Mouse (Mus musculus) heart, embryonic 14.5 days (tissue): Measurements from ENCODE around the gene Them7. TPM values are rescaled to one million over a fixed set of nuclear protein-coding genes. Genes with fewer than 3 reads are reported as not detected.

Source experiments
- ATAC-seq: fragments of 200-750 bp; cut with Nextera tagmentation; 2 replicates; pipeline ENCODE4 v1.8.0; 2017; ENCODE audit warnings: low read depth, moderate TSS enrichment; ENCODE audit not compliant: insufficient number of reproducible peaks, insufficient read depth, low FRiP score
- H3K27ac ChIP-seq, 2 experiments: fragments of 200-500 bp in 1 of 2; fragments of 300-500 bp in 1 of 2; sonication (generic) in 1 of 2; replicated peaks in 1 of 2; 2 replicates each; pipeline ENCODE4 v1.5.1; 2012 to 2014; ENCODE audit warnings: low read depth in 2 of 2, low read length in 2 of 2, control low read depth in 1 of 2, mild to moderate bottlenecking in 1 of 2, mixed read lengths in 1 of 2; ENCODE audit not compliant: control insufficient read depth in 1 of 2, insufficient read depth in 1 of 2
- H3K27me3 ChIP-seq: fragments of 300-500 bp; sonication (generic); 2 replicates; pipeline ENCODE4 v1.6.1; 2014; ENCODE audit warnings: mild to moderate bottlenecking, low read length, control low read depth; ENCODE audit not compliant: control insufficient read depth, insufficient read depth
- H3K36me3 ChIP-seq: fragments of 300-500 bp; sonication (generic); 2 replicates; pipeline ENCODE4 v1.6.1; 2014; ENCODE audit warnings: mild to moderate bottlenecking, control low read depth, low read length, mixed read lengths; ENCODE audit not compliant: control insufficient read depth, insufficient read depth
- H3K4me1 ChIP-seq, 2 experiments: fragments of 200-500 bp in 1 of 2; fragments of 300-500 bp in 1 of 2; sonication (generic) in 1 of 2; 2 replicates each; pipeline ENCODE4 v1.6.1; 2012 to 2014; ENCODE audit warnings: low read length in 2 of 2, control low read depth in 1 of 2, mixed read lengths in 1 of 2; ENCODE audit not compliant: control insufficient read depth in 2 of 2, insufficient read depth in 2 of 2
- H3K4me2 ChIP-seq: fragments of 300-500 bp; sonication (generic); 2 replicates; pipeline ENCODE4 v1.6.1; 2014; ENCODE audit warnings: mild to moderate bottlenecking, low read length
- H3K4me3 ChIP-seq, 2 experiments: fragments of 200-500 bp in 1 of 2; fragments of 300-500 bp in 1 of 2; sonication (generic) in 1 of 2; 2 replicates each; pipeline ENCODE4 v1.5.1; 2012 to 2014; ENCODE audit warnings: low read length in 2 of 2, mild to moderate bottlenecking in 2 of 2, control low read depth in 1 of 2, low read depth in 1 of 2, moderate library complexity in 1 of 2; ENCODE audit not compliant: control insufficient read depth in 1 of 2, insufficient read depth in 1 of 2
- H3K9ac ChIP-seq: fragments of 300-500 bp; sonication (generic); 2 replicates; pipeline ENCODE4 v1.6.1; 2014; ENCODE audit warnings: mild to moderate bottlenecking, low read length
- H3K9me3 ChIP-seq: fragments of 300-500 bp; sonication (generic); 2 replicates; pipeline ENCODE4 v1.6.1; 2016; ENCODE audit warnings: low read length, control low read depth; ENCODE audit not compliant: control insufficient read depth
- WGBS: fragments of 180-500 bp; shearing (Covaris S2); extraction: QIAGEN DNeasy Blood & Tissue Kit; methylation state at CpG from one replicate; pipeline ENCODE4 v1.1.7; 2014; 5-methylcytosine and 5-hydroxymethylcytosine counted together
- polyA plus RNA-seq: library from polyadenylated mRNA; unstranded; fragments of >200 nt; fragmentation: Nextera tagmentation; extraction: Ambion mirVana; gene quantifications from 2 replicates; pipeline ENCODE4 v1.2.1, GENCODE M21; 2014

Gene Them7
- polyA plus RNA-seq, 1 experiment from 2014 or later = 1.1 TPM

GRCm38 (mm10) chr2:105333107-105333506, 109.0 kb downstream of the Them7 start:
- peaks cover 0 to 4% of the 10 kb centered on the region in 2 experiments; a peak in 1 of 4 replicates for H3K4me1 ChIP-seq
- no peak overlapping the region for H3K9ac ChIP-seq
- H3K4me2 ChIP-seq = no peak overlapping the region
- no peaks in the 10 kb centered on the region for H3K9me3 ChIP-seq
- H3K4me3 ChIP-seq = no peak overlapping the region
- no peaks in the 10 kb centered on the region for H3K27me3 ChIP-seq
- H3K27ac ChIP-seq = no peak overlapping the region
- H3K36me3 ChIP-seq = no peaks in the 10 kb centered on the region
- no peak for ATAC-seq
- 61% methylated on average over 8 of the region's 8 CpGs for WGBS

DNA sequence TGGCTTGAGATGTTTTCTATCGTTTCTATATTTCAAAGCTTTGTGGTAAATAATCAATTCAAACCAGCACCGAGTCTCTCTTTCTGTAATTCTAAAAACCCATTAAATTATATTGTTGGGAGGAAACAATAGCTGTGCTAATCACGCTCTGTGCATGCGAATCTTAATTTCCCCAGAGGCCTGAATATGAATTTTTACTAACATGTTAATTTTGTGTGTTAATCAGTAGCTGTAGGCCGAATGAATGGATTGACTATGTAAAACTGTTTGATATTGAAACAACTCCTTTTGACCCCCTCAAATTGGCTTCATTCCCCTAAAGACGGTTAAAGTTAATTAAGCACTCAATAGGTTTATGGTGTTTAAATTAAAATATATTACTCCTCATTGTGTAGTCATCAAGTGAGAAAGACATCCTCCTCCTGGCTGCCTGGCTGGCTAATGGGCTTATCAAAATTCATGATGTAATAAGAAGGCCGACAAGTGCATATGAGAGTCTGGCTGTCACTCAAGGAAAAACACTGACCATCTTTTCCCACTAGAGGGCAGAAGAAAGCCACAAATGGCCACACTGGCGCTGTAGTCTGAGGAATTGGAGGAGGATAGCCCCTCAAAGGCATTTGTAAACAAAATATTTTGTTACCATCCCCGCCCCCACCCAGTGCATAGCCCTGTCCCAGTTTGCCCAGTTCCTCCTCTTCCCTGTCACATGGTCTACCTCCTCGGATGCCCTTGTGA, 110.0 kb downstream of the Them7 start:
- Histone ChIP-seq H3K4me1 (peaks cover 0 to 4% of the 10 kb centered on the region in 2 experiments; a peak in 1 of 4 replicates), H3K9me3 (no peaks in the 10 kb centered on the region), H3K4me2 (no peak overlapping the region), H3K9ac (no peak overlapping the region), H3K4me3 (no peak overlapping the region), H3K27me3 (no peaks in the 10 kb centered on the region), H3K27ac (no peak overlapping the region), H3K36me3 (no peaks in the 10 kb centered on the region)
- ATAC-seq = no peak
- 49% methylated on average over 10 of the region's 10 CpGs for WGBS

DNA sequence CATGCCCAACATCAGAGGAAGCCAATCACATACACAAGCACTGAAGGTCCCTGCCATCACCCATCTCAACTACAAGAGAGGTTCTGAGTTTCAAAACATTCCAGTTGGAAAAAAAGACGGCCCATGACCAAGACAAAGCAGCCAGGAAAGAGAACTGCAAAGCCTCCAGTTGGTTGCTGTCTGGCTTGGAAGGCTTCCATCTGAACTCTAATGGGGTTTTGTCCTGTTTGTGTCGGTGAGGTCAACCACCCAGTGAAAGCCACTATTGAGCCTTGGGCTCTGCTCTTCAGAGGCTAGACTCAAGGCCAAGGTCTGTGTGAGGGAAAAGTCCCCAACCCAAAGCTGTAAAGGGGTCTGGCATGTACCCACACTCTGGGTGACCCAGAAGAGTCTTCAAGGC, 111.5 kb downstream of the Them7 start:
- ATAC-seq = no peak
- Histone ChIP-seq H3K27me3 (no peaks in the 10 kb centered on the region), H3K9me3 (no peaks in the 10 kb centered on the region), H3K9ac (no peak overlapping the region), H3K27ac (no peak overlapping the region), H3K4me3 (no peak overlapping the region), H3K4me1 (peaks cover 0 to 4% of the 10 kb centered on the region in 2 experiments; a peak in 1 of 4 replicates), H3K36me3 (no peaks in the 10 kb centered on the region), H3K4me2 (no peak overlapping the region)
- WGBS = 53% methylated on average over 2 of the region's 2 CpGs

DNA sequence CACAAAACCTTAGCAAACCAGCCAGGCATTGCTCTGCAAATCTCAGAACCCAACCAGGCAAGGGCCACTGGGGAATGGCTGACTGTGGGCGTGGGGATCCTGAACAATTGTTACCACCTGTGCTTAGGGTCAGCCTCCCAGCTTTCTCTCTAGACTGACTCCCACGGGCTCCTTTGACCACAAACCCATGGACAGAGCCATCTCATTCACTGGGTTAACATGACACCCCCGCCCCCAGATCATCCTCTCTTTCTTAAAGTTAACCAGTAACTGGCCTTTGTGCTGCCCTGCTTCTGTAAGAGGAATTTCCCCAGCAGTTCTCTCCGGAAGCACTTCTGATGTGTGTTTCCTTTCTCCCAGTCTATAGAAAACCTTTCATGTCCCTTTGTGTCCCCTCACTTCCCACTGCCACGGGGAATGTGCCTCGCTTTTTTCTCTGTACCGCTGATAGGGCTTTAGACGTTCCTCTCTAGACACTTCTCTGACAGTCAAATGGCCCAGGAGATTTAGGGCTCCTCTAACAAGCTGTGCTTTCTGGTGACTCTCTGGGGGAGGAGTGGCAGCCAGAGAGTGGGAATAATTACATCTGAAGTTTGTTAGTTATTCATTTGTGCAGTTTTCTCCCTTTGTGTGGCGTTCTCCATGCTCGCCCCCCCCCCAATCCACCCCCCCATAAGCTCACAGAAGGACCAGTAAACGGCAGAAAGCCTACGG, 112.4 kb downstream of the Them7 start:
- H3K9ac ChIP-seq = no peak overlapping the region
- H3K27ac ChIP-seq = no peak overlapping the region
- WGBS = 38% methylated on average over 12 of the region's 12 CpGs
- no peak overlapping the region for H3K4me2 ChIP-seq
- no peak overlapping the region for H3K4me3 ChIP-seq
- H3K27me3 ChIP-seq = no peaks in the 10 kb centered on the region
- peaks cover 0 to 4% of the 10 kb centered on the region in 2 experiments; a peak in 1 of 4 replicates for H3K4me1 ChIP-seq
- H3K9me3 ChIP-seq = no peaks in the 10 kb centered on the region
- H3K36me3 ChIP-seq = no peaks in the 10 kb centered on the region
- ATAC-seq = 0 out of 2 replicates have a peak, but pooled peaks have one; percentile 10

GRCm38 (mm10) chr2:105337171-105337875, 113.2 kb downstream of the Them7 start:
- H3K27me3 ChIP-seq = no peaks in the 10 kb centered on the region
- no peak for ATAC-seq
- no peak overlapping the region for H3K4me3 ChIP-seq
- H3K4me1 ChIP-seq = peaks cover 0 to 4% of the 10 kb centered on the region in 2 experiments; a peak in 1 of 4 replicates
- H3K4me2 ChIP-seq = no peak overlapping the region
- no peak overlapping the region for H3K9ac ChIP-seq
- no peaks in the 10 kb centered on the region for H3K9me3 ChIP-seq
- H3K27ac ChIP-seq = no peak overlapping the region
- H3K36me3 ChIP-seq = no peaks in the 10 kb centered on the region
- WGBS = 42% methylated on average over 8 of the region's 8 CpGs

DNA sequence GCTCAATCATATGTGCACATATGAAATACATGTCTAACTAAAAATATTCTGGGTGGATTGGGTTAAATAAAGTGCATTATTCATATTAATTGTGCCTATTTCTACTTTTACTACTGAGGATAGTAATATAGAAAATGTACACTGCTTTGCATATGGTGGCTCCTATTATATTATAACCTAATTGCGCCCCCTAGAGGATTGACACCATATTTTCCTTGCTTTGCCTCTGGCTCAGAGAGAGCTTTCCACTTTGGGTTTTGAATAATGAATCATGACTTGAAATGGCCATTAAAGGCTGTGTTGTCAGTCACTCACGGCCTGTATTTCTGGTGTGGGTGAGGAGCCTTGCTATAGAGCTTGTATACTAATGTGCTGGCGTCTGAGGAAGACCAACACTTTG, 115.9 kb downstream of the Them7 start:
- Histone ChIP-seq H3K4me2 (no peak overlapping the region), H3K9me3 (no peaks in the 10 kb centered on the region), H3K36me3 (no peaks in the 10 kb centered on the region), H3K4me1 (peaks cover 0 to 1% of the 10 kb centered on the region in 2 experiments; a peak in 1 of 4 replicates), H3K27me3 (no peaks in the 10 kb centered on the region), H3K9ac (no peak overlapping the region), H3K4me3 (no peak overlapping the region), H3K27ac (no peak overlapping the region)
- 60% methylated on average over 3 of the region's 3 CpGs for WGBS
- no peak for ATAC-seq

DNA sequence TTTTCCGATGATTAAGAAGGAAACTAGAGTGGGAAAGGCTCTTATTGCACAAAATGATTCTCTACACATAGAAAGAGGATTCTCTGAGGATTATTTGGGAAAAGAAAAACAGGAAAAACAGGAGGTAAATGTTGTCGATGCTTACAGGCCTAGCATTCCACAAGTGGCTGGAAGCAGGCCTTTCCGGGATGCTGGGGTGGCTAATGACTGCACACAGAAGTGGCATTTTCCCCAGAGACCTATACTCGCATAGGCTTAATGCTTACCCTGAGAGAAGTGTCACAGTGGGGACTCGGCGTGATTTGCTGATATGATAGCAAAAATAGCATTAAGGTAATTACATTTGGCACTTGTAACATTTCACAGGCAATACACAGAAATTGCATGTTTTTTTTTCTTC, 124.8 kb downstream of the Them7 start:
- Histone ChIP-seq H3K27me3 (no peaks in the 10 kb centered on the region), H3K9me3 (0 out of 2 replicates have a peak, but pooled peaks cover 5% of the 10 kb centered on the region), H3K9ac (no peak overlapping the region), H3K27ac (no peak overlapping the region), H3K4me2 (no peak overlapping the region), H3K4me1 (peaks cover 4 to 10% of the 10 kb centered on the region in 2 experiments; a peak in 2 of 4 replicates), H3K36me3 (no peaks in the 10 kb centered on the region), H3K4me3 (no peak overlapping the region)
- 66% methylated on average over 6 of the region's 6 CpGs for WGBS
- ATAC-seq = no peak
